Mouse (Mus musculus) forebrain, embryonic 13.5 days (tissue): ENCODE data around the gene Rpl36a. TPM values are rescaled to one million over a fixed set of nuclear protein-coding genes. Genes with fewer than 3 reads are reported as not detected.
A peak's percentile ranks its signal among the peaks of the same experiment; 100 is the strongest.
"Not testable (repeated sequence)": the region's sequence is repeated elsewhere in the genome, so short reads cannot be mapped to it uniquely, and the experiment has no call there.

Experiments
- ATAC-seq: fragments of 200-750 bp; cut with Nextera tagmentation; 2 replicates; pipeline ENCODE4 v1.8.0; 2017
- H3K27ac ChIP-seq: fragments of 300-500 bp; sonication (generic); 2 replicates; pipeline ENCODE4 v1.5.1; 2015; ENCODE audit warnings: inconsistent platforms, mild to moderate bottlenecking, moderate library complexity
- H3K27me3 ChIP-seq: fragments of 300-500 bp; sonication (generic); 2 replicates; pipeline ENCODE4 v1.6.1; 2015; ENCODE audit warnings: mild to moderate bottlenecking, inconsistent platforms
- H3K36me3 ChIP-seq: fragments of 300-500 bp; sonication (generic); 2 replicates; pipeline ENCODE4 v1.6.1; 2015; ENCODE audit warnings: mild to moderate bottlenecking, inconsistent platforms; ENCODE audit not compliant: poor library complexity, severe bottlenecking
- H3K4me1 ChIP-seq: fragments of 300-500 bp; sonication (generic); 2 replicates; pipeline ENCODE4 v1.6.1; 2015; ENCODE audit warnings: inconsistent platforms
- H3K4me2 ChIP-seq: fragments of 300-500 bp; sonication (generic); 2 replicates; pipeline ENCODE4 v1.6.1; 2015; ENCODE audit warnings: inconsistent platforms, mild to moderate bottlenecking, moderate library complexity
- H3K4me3 ChIP-seq: fragments of 300-500 bp; sonication (generic); 2 replicates; pipeline ENCODE4 v1.5.1; 2015; ENCODE audit warnings: mild to moderate bottlenecking, inconsistent platforms
- H3K9ac ChIP-seq: fragments of 300-500 bp; sonication (generic); 2 replicates; pipeline ENCODE4 v1.6.1; 2015; ENCODE audit warnings: mild to moderate bottlenecking, inconsistent platforms
- H3K9me3 ChIP-seq: fragments of 300-500 bp; sonication (generic); replicated peaks from 2 replicates; pipeline ENCODE4 v1.6.1; 2016; ENCODE audit warnings: inconsistent platforms
- WGBS: fragments of 180-500 bp; shearing (Covaris S2); methylation state at CpG from one replicate; pipeline ENCODE4 v1.1.7; 2015; 5-methylcytosine and 5-hydroxymethylcytosine counted together
- polyA plus RNA-seq: library from polyadenylated mRNA; unstranded; fragments of >200 nt; fragmentation: Nextera tagmentation; extraction: Ambion mirVana; gene quantifications from 2 replicates; pipeline ENCODE4 v1.2.1, GENCODE M21; 2015

Gene Rpl36a
- 264 and 325 TPM in 2 replicates for polyA plus RNA-seq

DNA sequence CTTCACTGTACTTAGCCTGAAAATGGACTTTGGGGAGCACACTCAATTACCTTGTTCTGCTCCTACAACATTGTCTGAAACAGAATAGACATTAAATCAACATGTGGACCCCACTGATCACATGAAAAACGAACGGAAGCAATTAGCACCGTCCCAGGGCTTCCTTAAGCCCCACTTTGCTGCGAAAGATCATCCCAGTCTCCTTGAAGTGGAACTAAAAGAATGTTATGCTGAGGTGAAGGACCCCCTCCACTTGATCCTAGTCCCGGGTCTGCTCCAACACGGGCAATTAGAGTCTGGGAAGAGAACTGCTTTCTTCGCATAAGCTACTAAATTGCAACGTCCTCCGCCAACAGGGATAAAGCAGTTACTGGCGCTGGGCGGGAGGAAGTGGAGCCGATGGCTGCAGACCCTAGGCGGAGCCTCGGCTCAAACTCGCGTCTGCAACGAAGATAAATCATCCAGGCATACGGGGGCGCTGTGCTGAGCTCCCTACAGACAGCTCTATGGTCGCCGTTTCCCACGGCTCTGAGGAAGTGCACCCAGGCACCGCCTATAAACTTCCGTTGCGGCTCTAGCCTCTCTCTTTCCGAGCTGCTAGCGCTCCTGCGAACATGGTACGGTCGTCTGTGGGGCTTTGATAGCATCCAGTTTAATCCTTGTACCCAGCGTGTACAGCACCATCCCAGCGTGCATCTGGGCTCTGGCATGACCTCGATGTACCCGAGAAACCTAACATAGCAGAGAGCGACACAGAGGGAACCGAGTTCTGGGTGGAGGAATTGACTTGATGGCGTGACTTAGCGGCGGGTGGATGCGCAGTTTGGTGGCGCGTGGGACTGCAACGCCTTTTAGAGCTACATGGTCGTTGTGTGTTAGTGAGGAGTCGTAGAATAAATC lies at the start of gene Rpl36a:
Gene Rpl36a (plus strand): TSS at position 552 of the 900 bp plus-strand sequence.
- peak; percentile 98 for ATAC-seq
- Histone ChIP-seq H3K27me3 (no peaks in the 10 kb centered on the region), H3K9ac (peak within 1 kb of the TSS; percentile 76), H3K4me1 (peaks cover 6% of the 10 kb centered on the region; the same call in 1 of the 2 replicates), H3K4me3 (peak within 1 kb of the TSS; percentile 52), H3K36me3 (peaks cover 12% of the 10 kb centered on the region; the same call in 1 of the 2 replicates), H3K4me2 (peak within 1 kb of the TSS; percentile 64), H3K9me3 (no peaks in the 10 kb centered on the region), H3K27ac (peak within 1 kb of the TSS; percentile 88)
- 24% methylated on average over 45 of the region's 45 CpGs for WGBS

DNA sequence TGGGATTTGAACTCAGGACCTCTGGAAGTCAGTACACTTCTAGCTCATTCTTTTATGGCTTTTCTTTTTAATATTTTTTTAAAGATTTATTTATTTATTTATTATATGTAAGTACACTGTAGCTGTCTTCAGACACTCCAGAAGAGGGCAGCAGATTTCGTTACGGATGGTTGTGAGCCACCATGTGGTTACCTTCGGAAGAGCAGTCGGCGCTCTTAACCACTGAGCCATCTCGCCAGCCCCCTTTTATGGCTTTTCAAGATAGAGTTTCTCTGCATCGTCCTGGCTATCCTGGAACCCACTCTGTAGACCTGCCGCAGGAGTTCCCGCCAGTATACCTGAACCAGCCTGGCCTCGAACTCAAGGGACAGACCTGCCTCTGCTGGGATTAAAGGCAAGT lies 45.7 kb upstream of the Rpl36a start:
- not testable (repeated sequence) for H3K4me3 ChIP-seq, H3K9me3 ChIP-seq, H3K9ac ChIP-seq, H3K27me3 ChIP-seq, H3K27ac ChIP-seq, H3K36me3 ChIP-seq, ATAC-seq, H3K4me1 ChIP-seq, H3K4me2 ChIP-seq
- WGBS: 90% methylated on average over 10 of the region's 10 CpGs

DNA sequence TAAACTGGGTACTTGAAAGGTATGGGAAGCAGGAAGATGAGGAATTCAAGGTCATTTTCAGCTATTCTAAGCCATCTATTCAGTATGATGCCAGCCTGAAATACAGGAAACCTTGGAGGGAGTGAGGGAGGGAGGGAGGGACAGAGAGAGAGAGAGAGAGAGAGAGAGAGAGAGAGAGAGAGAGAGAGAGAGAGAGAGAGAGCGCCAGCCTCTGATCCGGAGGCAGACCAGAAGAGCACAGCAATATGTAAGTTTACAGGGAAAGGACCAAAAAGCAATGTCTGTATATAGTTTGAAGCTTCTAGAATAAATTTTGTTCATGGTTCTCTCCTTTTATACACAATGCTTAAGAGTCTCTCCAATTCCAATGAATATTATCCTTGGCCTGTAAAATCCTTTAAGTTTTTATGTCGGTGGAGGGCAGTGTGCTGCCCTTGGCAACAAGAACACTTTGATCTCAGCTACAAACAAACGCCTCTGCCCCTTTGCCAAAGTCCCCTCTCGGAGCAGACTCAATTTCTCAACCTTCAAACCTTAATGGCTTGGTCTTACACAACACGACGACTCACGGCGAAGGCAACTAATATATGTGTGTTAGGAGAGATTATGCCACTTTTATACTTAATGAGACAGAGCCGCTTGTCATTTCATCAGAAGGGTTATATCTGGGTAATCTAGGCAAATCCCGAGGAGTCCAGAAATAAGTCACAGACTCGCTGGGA lies 44.9 kb upstream of the Rpl36a start:
- H3K4me1 ChIP-seq: no peaks in the 10 kb centered on the region

DNA sequence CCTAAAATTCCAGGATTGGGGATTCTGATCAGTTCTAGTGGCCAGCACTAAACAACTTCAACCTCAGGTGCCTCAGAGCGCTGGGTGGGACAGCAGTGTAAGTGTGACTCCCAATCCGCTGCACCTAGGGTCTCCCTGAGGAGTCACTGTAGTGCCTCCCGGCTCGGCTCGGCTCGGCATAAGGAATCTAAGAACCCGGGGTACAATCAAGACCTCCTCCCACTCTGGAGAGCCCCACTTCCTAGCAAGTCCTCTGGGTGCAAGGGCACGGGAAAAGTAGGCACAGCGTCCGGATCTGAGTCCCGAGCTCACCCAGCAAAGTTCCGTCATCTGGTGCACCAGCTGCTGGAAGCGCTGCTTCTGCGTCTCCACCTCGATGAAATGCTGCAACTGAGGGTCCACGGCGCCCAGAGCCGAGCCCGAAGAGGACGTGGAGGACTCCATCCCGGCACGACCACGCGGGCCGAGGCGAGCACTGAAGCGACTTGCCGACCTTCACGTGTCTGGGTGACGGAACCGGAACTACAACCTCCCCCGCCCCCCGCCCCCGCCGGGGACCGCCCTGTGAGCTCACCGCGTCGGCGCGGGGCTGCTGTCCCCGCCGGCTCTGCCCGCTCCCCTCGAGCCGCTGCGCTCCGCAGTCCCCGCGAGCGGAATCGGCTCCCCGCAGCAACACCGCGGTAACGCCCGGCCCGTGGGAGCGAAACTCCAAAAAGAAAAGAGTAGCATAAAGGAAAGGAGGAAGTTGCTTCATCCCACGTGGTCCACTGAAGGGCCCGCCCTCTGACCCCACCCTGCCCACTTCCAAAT lies 44.1 kb upstream of the Rpl36a start, which contains the start of gene Timm8a1:
Gene Timm8a1 (minus strand): TSS at position 721 of the 810 bp plus-strand sequence.
- Histone ChIP-seq H3K4me3 (peak within 1 kb of the TSS; percentile 52), H3K4me2 (peak within 1 kb of the TSS; percentile 64), H3K27me3 (no peaks in the 10 kb centered on the region), H3K9me3 (no peaks in the 10 kb centered on the region), H3K4me1 (no peaks in the 10 kb centered on the region), H3K36me3 (no peaks in the 10 kb centered on the region), H3K27ac (peak within 1 kb of the TSS; percentile 59; the same call in 1 of the 2 replicates), H3K9ac (peak within 1 kb of the TSS; percentile 64)
- 16% methylated on average over 35 of the region's 61 CpGs for WGBS
- ATAC-seq: peak; percentile 94

More for the DNA sequence above, 44.9 kb upstream of the Rpl36a start:
- Histone ChIP-seq H3K4me2 (peak overlapping the region; percentile 64), H3K27ac (no peak overlapping the region), H3K9me3 (no peaks in the 10 kb centered on the region), H3K4me3 (peak overlapping the region; percentile 52), H3K36me3 (no peaks in the 10 kb centered on the region; the same call in 1 of the 2 replicates), H3K9ac (peak overlapping the region; percentile 64), H3K27me3 (no peaks in the 10 kb centered on the region)
- 30% methylated on average over 12 of the region's 12 CpGs for WGBS
- no peak for ATAC-seq

DNA sequence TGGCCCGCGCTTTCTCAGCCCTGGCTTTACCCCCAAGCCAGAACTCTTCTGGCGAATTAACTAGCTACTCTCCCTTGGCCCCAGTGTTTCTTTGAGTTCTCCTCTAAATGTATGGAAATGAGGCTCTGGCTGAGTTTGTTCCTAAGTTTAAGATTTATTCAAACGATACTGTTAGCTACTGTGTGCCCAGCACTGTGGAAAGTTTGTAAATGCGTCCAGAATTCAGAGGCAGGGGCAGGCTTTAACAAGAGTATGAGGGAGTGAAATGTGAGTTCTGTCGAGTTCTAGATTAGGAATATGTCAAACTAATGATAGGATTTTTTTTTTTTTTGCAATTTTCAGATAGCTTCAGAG lies 43.5 kb upstream of the Rpl36a start:
- H3K36me3 ChIP-seq: no peaks in the 10 kb centered on the region
- no peak overlapping the region for H3K27ac ChIP-seq
- ATAC-seq: no peak; the same call in 1 of the 2 replicates

DNA sequence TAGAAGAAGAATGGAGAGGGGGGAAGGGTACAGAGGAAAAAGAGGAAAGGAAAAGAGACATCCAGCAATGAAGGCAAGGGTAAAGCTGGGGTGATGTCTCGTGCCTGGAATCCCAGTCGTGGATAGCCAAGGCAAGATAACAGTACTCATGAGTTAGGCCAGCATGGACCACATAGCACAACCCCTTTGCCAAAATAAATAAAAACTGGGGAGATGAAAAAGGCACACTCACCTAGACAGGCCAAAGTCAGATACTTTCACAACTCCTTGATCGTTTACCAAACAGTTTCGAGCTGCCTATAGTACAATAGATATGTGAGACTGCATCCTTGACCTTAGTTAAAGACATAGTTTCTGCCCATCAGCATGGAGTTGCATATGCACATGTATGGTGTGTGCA lies 38.1 kb upstream of the Rpl36a start:
- Histone ChIP-seq H3K9ac (no peak overlapping the region), H3K36me3 (no peaks in the 10 kb centered on the region), H3K4me1 (no peaks in the 10 kb centered on the region), H3K27ac (no peak overlapping the region), H3K4me3 (no peak overlapping the region), H3K27me3 (no peaks in the 10 kb centered on the region), H3K9me3 (no peaks in the 10 kb centered on the region), H3K4me2 (no peak overlapping the region)
- ATAC-seq: no peak
- WGBS: 85% methylated on average over 4 of the region's 4 CpGs

More for the DNA sequence above, 43.5 kb upstream of the Rpl36a start:
- Histone ChIP-seq H3K4me1 (no peaks in the 10 kb centered on the region), H3K9me3 (no peaks in the 10 kb centered on the region), H3K9ac (peak overlapping the region; percentile 58), H3K4me3 (peak overlapping the region; percentile 52), H3K27me3 (no peaks in the 10 kb centered on the region), H3K4me2 (peak overlapping the region; percentile 64)
- 15% methylated on average over 6 of the region's 6 CpGs for WGBS

DNA sequence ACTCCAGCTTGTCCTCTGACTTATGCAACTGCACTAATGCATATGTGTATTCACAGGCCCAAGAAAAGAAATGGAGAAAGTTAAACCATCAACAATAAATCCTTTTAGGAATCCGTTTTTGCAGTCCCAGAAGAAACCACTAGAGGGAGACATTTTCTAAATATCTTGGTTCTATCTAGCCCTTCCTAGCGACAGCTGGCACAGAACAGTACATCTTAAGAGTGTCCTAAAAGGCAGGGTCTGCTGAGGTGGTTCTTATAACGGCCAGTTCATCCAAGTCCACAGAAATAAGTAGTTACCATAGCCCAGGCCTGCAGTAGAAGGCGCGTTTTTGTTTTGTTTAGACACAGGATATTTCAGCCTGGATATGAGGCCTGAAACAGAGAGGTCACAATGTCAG lies 34.6 kb upstream of the Rpl36a start:
- Histone ChIP-seq H3K4me2 (no peak overlapping the region), H3K4me3 (no peak overlapping the region), H3K9ac (no peak overlapping the region), H3K27me3 (no peaks in the 10 kb centered on the region), H3K4me1 (no peaks in the 10 kb centered on the region), H3K9me3 (no peaks in the 10 kb centered on the region), H3K27ac (no peak overlapping the region), H3K36me3 (no peaks in the 10 kb centered on the region)
- ATAC-seq: peak; percentile 53; the same call in 1 of the 2 replicates
- 26% methylated on average over 5 of the region's 5 CpGs for WGBS

DNA sequence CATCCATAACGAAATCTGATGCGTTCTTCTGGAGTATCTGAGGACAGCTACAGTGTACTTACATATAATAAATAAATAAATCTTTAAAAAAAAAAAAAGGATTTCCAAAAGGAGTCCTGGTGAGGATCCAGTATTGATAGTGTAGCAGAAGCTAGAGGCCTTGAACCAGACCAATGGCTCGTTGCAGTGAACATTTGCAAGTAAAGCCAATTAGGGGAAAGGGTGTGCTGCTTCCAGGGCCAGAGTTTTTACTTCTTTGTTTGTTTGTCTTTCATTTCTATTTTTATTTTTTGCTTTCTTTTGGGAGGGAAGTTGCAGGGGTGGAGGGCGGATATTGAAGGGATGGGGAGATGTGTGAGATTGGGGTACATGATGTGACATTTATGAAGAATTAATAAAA lies 32.1 kb upstream of the Rpl36a start:
- H3K9ac ChIP-seq: no peak overlapping the region
- ATAC-seq: no peak
- H3K4me2 ChIP-seq: no peak overlapping the region
- 88% methylated on average over 4 of the region's 4 CpGs for whole genome bisulfite sequencing
- H3K4me3 ChIP-seq: no peak overlapping the region
- H3K9me3 ChIP-seq: no peaks in the 10 kb centered on the region
- no peaks in the 10 kb centered on the region for H3K27me3 ChIP-seq
- no peak overlapping the region for H3K27ac ChIP-seq
- no peaks in the 10 kb centered on the region for H3K36me3 ChIP-seq
- no peaks in the 10 kb centered on the region for H3K4me1 ChIP-seq

DNA sequence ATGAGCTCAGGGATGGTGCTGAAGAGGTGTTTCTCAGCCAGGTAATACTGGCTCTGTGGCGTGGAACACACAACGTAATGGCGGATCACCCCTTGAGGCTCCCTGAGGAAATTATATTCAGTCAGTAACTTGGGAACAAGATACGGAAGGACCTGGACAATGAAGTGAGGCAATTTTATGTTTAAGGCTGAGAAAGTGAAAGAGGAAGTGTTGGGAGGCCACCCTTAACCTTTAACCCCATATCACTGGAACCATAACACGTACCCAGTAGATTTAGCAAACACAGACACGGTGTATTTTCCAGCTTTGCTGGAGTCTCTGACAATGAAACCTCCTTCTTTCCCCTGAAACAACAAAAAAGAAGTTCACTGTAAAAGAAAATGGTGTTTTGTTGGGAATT lies 31.0 kb upstream of the Rpl36a start:
- Histone ChIP-seq H3K36me3 (no peaks in the 10 kb centered on the region), H3K4me3 (no peak overlapping the region), H3K27me3 (no peaks in the 10 kb centered on the region), H3K9me3 (no peaks in the 10 kb centered on the region), H3K4me2 (no peak overlapping the region), H3K9ac (no peak overlapping the region), H3K4me1 (no peaks in the 10 kb centered on the region), H3K27ac (no peak overlapping the region)
- no peak for ATAC-seq
- WGBS: 85% methylated on average over 6 of the region's 6 CpGs

DNA sequence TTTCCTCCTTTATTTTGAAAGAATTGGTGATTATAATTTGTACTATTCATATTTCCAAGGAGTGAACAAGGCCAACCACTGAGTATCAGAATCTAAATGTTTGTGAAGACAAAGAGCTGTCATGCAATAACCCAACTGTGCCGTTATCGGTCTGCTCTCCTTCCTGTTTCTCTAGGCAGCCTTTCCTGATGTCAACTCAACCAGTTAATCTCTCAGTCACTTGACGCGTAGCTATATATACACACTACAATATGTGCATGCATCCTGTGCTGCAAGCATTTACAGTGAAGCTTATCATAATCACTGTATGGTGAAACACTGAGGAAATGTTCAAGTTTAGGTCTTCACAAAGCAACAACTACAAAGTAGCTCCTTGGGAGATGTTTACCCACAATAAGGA lies 21.1 kb upstream of the Rpl36a start:
- no peaks in the 10 kb centered on the region for H3K4me1 ChIP-seq
- no peak overlapping the region for H3K4me3 ChIP-seq
- 0 out of 2 replicates have a peak, but pooled peaks cover 2% of the 10 kb centered on the region for H3K27me3 ChIP-seq
- H3K27ac ChIP-seq: no peak overlapping the region
- no peak overlapping the region for H3K4me2 ChIP-seq
- H3K36me3 ChIP-seq: no peaks in the 10 kb centered on the region
- H3K9ac ChIP-seq: no peak overlapping the region
- 79% methylated on average over 4 of the region's 4 CpGs for WGBS
- no peaks in the 10 kb centered on the region for H3K9me3 ChIP-seq
- no peak for ATAC-seq

DNA sequence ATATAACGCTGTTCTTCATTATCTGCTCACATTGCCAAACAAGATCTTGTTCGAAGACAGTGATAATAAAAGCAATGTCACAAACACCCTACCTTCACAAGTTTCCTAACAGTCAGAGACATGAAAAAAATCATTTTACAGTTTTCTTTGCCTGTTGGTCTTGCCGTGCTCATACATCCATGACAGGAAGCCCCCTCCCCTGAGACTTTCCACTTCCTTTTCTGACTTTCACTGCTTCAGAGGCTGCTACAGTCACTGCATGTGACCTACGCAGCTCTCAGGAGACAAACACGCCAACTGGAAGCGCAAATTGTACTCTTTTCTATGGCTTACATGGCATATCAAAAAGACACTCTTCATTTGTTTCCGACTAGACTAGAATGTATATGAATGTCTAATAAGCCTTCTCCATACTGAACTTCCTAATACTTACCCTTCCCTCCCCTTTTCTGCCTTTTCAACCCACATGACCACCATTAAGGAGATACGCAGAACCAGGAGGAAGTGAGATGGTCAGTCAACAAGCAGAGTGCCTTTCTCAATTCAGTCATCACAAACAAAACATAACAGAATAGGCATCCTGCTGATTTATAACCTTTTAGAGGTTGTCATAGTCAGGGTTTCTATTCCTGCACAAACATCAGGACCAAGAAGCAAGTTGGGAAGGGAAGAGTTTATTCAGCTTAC lies 18.8 kb upstream of the Rpl36a start:
- Histone ChIP-seq H3K36me3 (no peaks in the 10 kb centered on the region), H3K27ac (no peak overlapping the region), H3K4me2 (no peak overlapping the region), H3K9ac (no peak overlapping the region), H3K9me3 (no peaks in the 10 kb centered on the region), H3K4me1 (no peaks in the 10 kb centered on the region), H3K4me3 (no peak overlapping the region), H3K27me3 (0 out of 2 replicates have a peak, but pooled peaks cover 2% of the 10 kb centered on the region)
- no peak for ATAC-seq
- WGBS: 87% methylated on average over 8 of the region's 8 CpGs
